Mouse (Mus musculus) CH12.LX (cell line): ENCODE results near the gene Teddm2. TPM values are rescaled to one million over a fixed set of nuclear protein-coding genes. Genes with fewer than 3 reads are reported as not detected.

Experiments used
- DNase-seq: peaks from one replicate; pipeline ENCODE4 v3.0.0-alpha.2; 2013; ENCODE audit errors: extremely low read depth
- H3K27ac ChIP-seq: 2 replicates; pipeline ENCODE4 v1.5.1; 2012; ENCODE audit warnings: low read depth, mild to moderate bottlenecking, control low read depth, moderate library complexity; ENCODE audit not compliant: insufficient read depth
- H3K27me3 ChIP-seq: replicated peaks from 2 replicates; pipeline ENCODE3; 2012; ENCODE audit warnings: inconsistent platforms
- H3K36me3 ChIP-seq, 2 experiments: replicated peaks in 1 of 2; 2 replicates each; pipeline versions ENCODE3 to v1.6.1; 2012; ENCODE audit warnings: inconsistent platforms in 1 of 2, low read length in 1 of 2, mild to moderate bottlenecking in 1 of 2, mixed read lengths in 1 of 2, moderate library complexity in 1 of 2; ENCODE audit not compliant: control insufficient read depth in 1 of 2, insufficient read depth in 1 of 2
- H3K4me1 ChIP-seq, 2 experiments: 2 replicates each; pipeline ENCODE4 v1.6.1; 2012; ENCODE audit warnings: inconsistent platforms in 1 of 2, moderate library complexity in 1 of 2; ENCODE audit not compliant: insufficient read depth in 2 of 2, control insufficient read depth in 1 of 2
- H3K4me2 ChIP-seq: 2 replicates; pipeline ENCODE4 v1.6.1; 2012; ENCODE audit warnings: low read depth, mild to moderate bottlenecking, control low read depth; ENCODE audit not compliant: poor library complexity, insufficient read depth, severe bottlenecking
- H3K4me3 ChIP-seq, 3 experiments: fragments of 150-350 bp in 1 of 3; sonication (generic) in 1 of 3; replicated peaks in 1 of 3; 2 replicates each; pipeline versions ENCODE3 to v1.5.1; 2011 to 2012; ENCODE audit warnings: low read depth in 2 of 3, low read length in 2 of 3, mild to moderate bottlenecking in 2 of 3, moderate library complexity in 2 of 3, control low read depth in 1 of 3, improper control_type of control experiment in 1 of 3, inconsistent platforms in 1 of 3, mixed read lengths in 1 of 3; ENCODE audit not compliant: poor library complexity in 1 of 3
- H3K79me2 ChIP-seq: replicated peaks from 2 replicates; pipeline ENCODE4 v1.6.1; 2012; ENCODE audit warnings: mild to moderate bottlenecking, moderate library complexity; ENCODE audit not compliant: control insufficient read depth, poor library complexity, insufficient read depth, severe bottlenecking; ENCODE audit errors: extremely low read depth
- H3K9ac ChIP-seq: 2 replicates; pipeline ENCODE4 v1.6.1; 2012; ENCODE audit warnings: low read depth, mild to moderate bottlenecking, control low read depth, moderate library complexity; ENCODE audit not compliant: insufficient read depth
- H3K9me3 ChIP-seq: replicated peaks from 2 replicates; pipeline ENCODE3; 2012; ENCODE audit warnings: low read length, inconsistent platforms, mixed read lengths
- EP300 ChIP-seq: IDR thresholded peaks from 2 replicates; pipeline ENCODE4 v1.6.1; 2011; ENCODE audit warnings: low read length, improper control_type of control experiment
- ETS1 ChIP-seq: conservative IDR thresholded peaks from 2 replicates; pipeline ENCODE4 v1.6.1; 2012; ENCODE audit warnings: low read depth, mild to moderate bottlenecking, inconsistent platforms, low read length, improper control_type of control experiment, moderate library complexity
- JUND ChIP-seq: conservative IDR thresholded peaks from 2 replicates; pipeline ENCODE4 v1.6.1; 2011; ENCODE audit warnings: low read depth, low read length, improper control_type of control experiment
- MAFK ChIP-seq: IDR thresholded peaks from 2 replicates; pipeline ENCODE4 v1.6.1; 2011; ENCODE audit warnings: low read length, improper control_type of control experiment; ENCODE audit not compliant: insufficient replicate concordance
- MXI1 ChIP-seq: IDR thresholded peaks from 2 replicates; pipeline ENCODE4 v1.6.1; 2011; ENCODE audit warnings: mild to moderate bottlenecking, low read depth, low read length, improper control_type of control experiment
- RAD21 ChIP-seq: IDR thresholded peaks from 2 replicates; pipeline ENCODE4 v1.6.1; 2011; ENCODE audit warnings: low read depth, mild to moderate bottlenecking, low read length, improper control_type of control experiment, moderate library complexity
- RCOR1 ChIP-seq: conservative IDR thresholded peaks from 2 replicates; pipeline ENCODE4 v1.6.1; 2012; ENCODE audit warnings: low read depth, mild to moderate bottlenecking, inconsistent platforms, low read length, improper control_type of control experiment
- USF1 ChIP-seq: IDR thresholded peaks from 2 replicates; pipeline ENCODE4 v1.6.1; 2014; ENCODE audit warnings: low read depth, mild to moderate bottlenecking, inconsistent platforms, low read length, improper control_type of control experiment
- ZNF384 ChIP-seq: IDR thresholded peaks from 2 replicates; pipeline ENCODE4 v1.6.1; 2012; ENCODE audit warnings: low read depth, low read length, improper control_type of control experiment, inconsistent platforms
- dilution Hi-C: fragments of 300-500 bp; cut with MboI; formaldehyde crosslinking; loops from 2 replicates; pipeline ENCODE4 v1.14.3; 2020; ENCODE audit warnings: low sequenced_read_pairs; ENCODE audit not compliant: extremely low pct_unique_long_range_greater_than_20kb, extremely low pct_ligation_motif_present
- in situ Hi-C: fragments of 300-500 bp; cut with MboI; formaldehyde crosslinking; loops from 3 replicates; pipeline ENCODE4 v1.14.3; 2019; ENCODE audit warnings: low sequenced_read_pairs, low pct_ligation_motif_present, low pct_unique_long_range_greater_than_20kb, mixed read lengths
- polyA plus RNA-seq: library from polyadenylated mRNA; unstranded; fragments of >175 nt; gene quantifications from 2 replicates; pipeline ENCODE4 v1.2.1, GENCODE M21; 2012; ENCODE audit warnings: low read depth; ENCODE audit not compliant: insufficient read length
- total RNA-seq, 2 experiments: library from RNA; depleted of rRNA; stranded (reverse); fragments of 300-350 nt in 1 of 2; fragments of >200 nt in 1 of 2; gene quantifications; 2 replicates each; pipeline ENCODE4 v1.2.3; 2012 to 2014

Teddm2 gene
- total and polyA plus RNA-seq, 3 experiments: 0.04 TPM; not detected in 2

DNA sequence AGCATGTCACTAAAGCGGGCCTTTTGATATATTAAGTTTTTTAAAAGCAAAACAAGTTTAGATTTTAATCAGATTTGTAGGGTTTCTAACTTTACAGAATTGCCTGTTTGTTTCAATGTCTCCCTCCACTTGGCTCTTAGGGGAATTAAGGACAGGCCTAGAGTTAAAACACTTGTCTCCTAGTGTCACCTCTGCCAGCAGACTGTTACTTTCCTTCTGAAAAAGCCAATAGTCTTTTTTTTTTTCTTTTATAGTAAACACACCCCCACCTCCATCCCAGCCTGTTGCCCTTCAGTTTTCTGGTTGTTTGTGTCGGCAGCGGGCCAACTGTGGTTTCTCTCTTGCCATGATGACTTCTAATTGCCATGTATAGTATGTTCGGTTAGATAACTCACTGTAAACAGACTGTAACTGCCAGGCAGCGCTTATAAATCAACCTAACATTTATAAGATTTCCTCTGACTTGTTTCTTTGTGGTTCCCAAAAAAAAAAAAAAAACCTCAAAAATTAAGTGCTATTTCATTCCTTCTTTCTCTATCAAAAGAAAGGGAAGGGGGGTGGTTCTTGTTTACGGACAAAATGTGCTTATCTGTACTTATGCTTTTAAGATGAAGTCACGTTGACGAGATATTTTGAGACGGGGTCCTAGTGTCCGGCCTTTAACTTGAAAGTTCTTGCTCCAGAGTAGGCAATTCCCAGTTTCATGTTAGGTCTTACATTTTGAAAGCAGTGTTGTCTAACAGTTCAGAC, 9.4 kb upstream of the Teddm2 start:
- DNase-seq: no peak
- H3K27me3 ChIP-seq: no peaks in the 10 kb centered on the region
- H3K9ac ChIP-seq: no peak overlapping the region
- no peak overlapping the region for H3K4me3 ChIP-seq
- TF ChIP-seq ZNF384: no peak
- TF ChIP-seq ETS1: no peak
- TF ChIP-seq MAFK: no peak
- TF ChIP-seq MXI1: no peak
- H3K4me2 ChIP-seq: no peak overlapping the region
- no peaks in the 10 kb centered on the region for H3K9me3 ChIP-seq
- H3K36me3 ChIP-seq: peaks cover 29 to 53% of the 10 kb centered on the region in 2 experiments
- in situ Hi-C loops: no loop called here
- no peaks in the 10 kb centered on the region for H3K79me2 ChIP-seq
- dilution Hi-C loops: no loop called here
- H3K4me1 ChIP-seq: peaks cover 0 to 6% of the 10 kb centered on the region in 2 experiments; a peak in 2 of 4 replicates
- H3K27ac ChIP-seq: no peak overlapping the region

DNA sequence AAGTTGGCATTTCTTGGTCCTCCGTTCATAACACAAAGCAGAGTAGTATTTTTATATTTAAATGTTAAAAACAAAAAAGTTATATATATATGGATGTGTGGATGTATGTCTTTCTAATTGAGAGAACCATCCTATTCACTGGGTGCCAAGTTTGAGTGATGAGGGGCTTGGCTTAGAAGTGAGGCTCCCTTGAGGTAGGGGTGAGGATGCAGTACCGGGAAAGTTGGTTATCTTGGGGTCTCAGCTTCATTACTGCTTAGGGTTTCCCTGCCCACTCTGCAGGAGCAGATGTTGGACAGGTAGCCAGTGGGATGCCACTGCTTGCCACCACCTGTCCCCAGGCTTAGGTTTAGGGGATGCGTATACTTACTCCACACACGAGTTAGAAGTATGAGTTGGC, 8.7 kb upstream of the Teddm2 start:
- H3K27ac ChIP-seq: no peak overlapping the region
- H3K36me3 ChIP-seq: peaks cover 31 to 59% of the 10 kb centered on the region in 2 experiments
- no peak overlapping the region for H3K4me3 ChIP-seq
- H3K9ac ChIP-seq: no peak overlapping the region
- peaks cover 0 to 2% of the 10 kb centered on the region in 2 experiments; a peak in 2 of 4 replicates for H3K4me1 ChIP-seq
- no peaks in the 10 kb centered on the region for H3K9me3 ChIP-seq
- no peaks in the 10 kb centered on the region for H3K27me3 ChIP-seq
- dilution Hi-C loops: no loop called here
- no peak for DNase-seq
- in situ Hi-C loops: no loop called here
- H3K79me2 ChIP-seq: no peaks in the 10 kb centered on the region
- no peak for TF ChIP-seq EP300
- H3K4me2 ChIP-seq: no peak overlapping the region

DNA sequence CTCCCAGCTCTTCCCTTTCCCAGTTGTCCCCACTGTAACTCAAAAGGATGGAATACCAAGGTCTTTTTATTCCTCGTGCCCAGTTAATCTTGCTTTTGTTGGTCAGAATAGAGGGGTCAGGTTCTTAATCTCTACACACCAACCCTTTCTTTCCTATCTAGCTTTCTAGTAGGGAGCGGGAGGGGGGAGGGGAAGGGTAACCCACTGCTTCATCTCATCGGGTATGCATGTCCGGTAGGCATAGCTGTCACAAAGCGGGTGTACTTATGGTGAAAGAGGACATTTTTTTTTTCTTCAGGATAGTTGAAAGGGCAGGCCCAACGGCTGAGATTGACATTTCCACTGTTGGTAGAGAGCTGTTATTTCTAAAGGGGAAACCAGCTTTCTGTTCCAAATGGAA, 8.2 kb upstream of the Teddm2 start:
- Histone ChIP-seq H3K36me3 (peaks cover 31 to 65% of the 10 kb centered on the region in 2 experiments), H3K27me3 (no peaks in the 10 kb centered on the region), H3K27ac (no peak overlapping the region), H3K4me3 (no peak overlapping the region), H3K9me3 (no peaks in the 10 kb centered on the region), H3K4me1 (no peaks in the 10 kb centered on the region), H3K79me2 (no peaks in the 10 kb centered on the region), H3K9ac (no peak overlapping the region), H3K4me2 (no peak overlapping the region)
- TF ChIP-seq JUND (no peak), RCOR1 (no peak), USF1 (no peak), ETS1 (no peak), RAD21 (no peak)
- dilution Hi-C loops: no loop called here
- in situ Hi-C loops: no loop called here
- no peak for DNase-seq
